Mouse (Mus musculus) frontal cortex, postnatal 25 days (tissue): ENCODE measurements around the gene Arpc5.
"Not testable (repeated sequence)": the region's sequence is repeated elsewhere in the genome, so short reads cannot be mapped to it uniquely, and the experiment has no call there.

ENCODE experiments used
- DNase-seq, 2 experiments: peaks; one replicate each; pipeline ENCODE4 v3.0.0; 2022; ENCODE audit warnings: low spot score in 2 of 2

Gene Arpc5

DNA sequence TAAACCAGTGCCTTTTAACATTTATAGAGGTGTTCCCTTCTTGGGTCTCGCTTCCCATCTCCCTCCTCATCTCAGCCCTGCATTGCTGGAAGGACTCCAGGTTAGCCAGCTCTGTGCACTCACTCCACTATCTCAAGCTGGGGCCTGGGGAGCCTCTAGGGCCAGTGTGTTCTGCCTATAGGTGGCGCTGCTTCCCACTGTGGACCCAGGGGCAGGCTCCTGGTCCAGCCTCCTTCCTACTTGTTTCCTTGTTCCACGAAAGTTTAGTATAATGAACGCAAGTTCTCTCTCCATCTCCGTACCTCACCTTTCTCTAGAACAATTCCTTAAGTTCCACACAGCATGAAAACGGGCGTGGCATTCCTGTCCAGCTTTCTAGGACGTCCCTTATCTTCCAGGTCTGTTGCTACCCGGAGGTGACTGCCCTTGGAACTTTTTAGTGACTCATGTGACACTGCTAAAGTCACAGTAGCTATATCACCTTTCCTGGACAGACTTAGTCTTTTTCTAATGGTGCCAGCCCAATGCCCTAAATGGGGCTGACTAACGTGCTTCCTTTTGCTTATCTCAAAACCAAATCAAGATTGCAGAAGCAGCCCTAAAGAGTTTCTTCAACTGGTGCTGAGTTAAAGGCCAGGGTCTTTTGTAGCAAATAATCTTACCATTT lies 12.9 kb downstream of the Arpc5 start:
- peak; percentile 49 to 51 for DNase-seq

DNA sequence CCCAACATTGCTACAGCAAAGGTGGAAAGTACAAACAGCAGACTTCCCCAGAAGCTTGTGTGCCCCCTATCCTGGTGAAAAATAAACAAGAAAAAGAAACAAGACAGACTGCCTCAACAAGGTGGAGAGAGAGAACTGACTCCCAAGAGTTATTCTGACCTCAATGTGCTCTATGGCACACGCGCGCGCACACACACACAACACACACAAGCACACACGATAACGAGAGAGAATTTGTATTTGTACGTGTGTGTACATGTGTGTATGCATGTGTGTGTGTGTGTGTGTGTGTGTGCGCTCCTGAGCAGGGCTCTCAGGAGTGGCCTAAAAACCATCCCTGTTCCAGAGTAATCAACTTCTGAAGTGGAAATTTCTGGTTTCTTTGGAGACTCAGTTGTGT lies 18.3 kb downstream of the Arpc5 start:
- no peak for DNase-seq

- DNase-seq, result not testable (repeated sequence)
Observed at GRCm38 (mm10) chr1:152785446-152785845, 19.1 kb downstream of the Arpc5 start.

GRCm38 (mm10) chr1:152786953-152787352 lies 20.6 kb downstream of the Arpc5 start:
- no peak for DNase-seq

- no peak for DNase-seq
Observed at GRCm38 (mm10) chr1:152788121-152788660, 21.8 kb downstream of the Arpc5 start.

DNA sequence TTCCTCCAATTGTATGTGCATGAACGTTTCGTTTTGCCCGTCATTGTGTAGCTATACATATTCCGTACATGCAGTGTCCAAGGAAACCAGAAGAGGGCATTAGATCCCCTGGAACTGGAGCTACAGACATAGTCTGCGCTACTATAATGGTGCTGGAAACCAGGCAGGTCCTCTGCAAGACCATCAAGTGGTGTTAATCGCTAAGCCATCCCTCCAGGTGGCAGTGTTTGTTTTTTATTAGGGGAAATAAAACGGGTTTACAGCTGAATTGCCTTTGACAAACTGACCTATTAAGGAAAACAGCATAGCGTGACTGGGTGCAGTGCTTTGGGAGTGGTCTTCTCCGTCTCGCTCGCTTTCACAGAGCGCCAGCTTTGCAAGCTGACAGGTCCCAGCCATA lies 23.9 kb downstream of the Arpc5 start:
- DNase-seq, result no peak

DNA sequence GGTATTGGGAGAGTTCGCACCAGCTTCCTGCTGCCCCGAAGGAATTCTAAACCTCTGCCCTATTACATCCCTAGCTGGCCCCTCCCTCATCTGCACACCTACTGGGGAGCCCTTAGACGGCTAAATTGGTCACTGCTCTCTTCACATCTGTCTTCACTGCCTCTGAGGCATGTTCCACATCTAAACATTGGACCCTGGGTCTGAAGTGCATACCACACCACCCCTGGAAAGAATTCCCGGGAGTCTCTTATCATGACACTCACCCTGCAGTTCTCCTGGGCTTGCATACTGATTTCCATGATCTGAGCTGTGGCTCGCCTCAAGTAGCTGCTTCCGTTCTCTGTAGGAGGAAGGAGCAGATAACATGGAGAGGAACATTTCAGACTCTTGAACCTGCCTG lies 24.5 kb downstream of the Arpc5 start:
- no peak for DNase-seq

GRCm38 (mm10) chr1:152791269-152791668 lies 24.9 kb downstream of the Arpc5 start:
- no peak for DNase-seq

DNA sequence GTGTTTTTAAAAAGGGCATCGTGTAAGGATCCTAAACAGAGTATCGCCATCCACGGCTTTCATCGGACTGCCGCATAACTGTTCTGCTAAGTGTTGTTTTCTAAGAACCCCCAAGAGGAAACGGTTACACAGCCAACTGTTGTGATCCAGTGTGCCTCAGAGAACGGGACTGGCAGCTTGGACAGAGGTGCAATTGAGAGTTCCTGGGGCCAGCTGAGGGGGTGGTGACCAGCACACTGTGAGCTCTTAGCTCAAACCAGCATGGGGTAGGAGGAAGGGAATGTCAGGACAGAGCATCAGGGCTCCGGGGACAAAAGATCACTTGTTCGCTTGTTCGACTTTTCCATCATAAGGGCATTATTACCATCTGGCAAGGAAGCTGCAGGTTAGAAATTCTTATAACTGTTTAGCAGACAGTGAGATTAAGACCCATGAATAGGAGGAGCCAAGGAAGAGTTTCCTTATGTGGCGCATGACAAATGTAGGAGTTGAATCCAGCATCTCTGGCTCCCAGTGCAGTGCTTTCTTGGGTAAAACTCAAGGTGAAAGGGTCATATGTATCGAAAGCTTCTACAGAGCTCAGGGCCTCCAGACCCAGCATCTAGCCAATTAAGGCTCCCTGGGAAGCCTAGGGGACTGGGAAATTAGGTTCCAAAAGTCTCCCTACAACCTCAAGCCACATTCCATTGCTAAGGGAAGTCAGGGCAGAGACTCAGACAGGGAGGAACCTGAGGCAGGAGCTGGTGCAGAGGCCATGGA lies 26.6 kb downstream of the Arpc5 start:
- no peak for DNase-seq

DNA sequence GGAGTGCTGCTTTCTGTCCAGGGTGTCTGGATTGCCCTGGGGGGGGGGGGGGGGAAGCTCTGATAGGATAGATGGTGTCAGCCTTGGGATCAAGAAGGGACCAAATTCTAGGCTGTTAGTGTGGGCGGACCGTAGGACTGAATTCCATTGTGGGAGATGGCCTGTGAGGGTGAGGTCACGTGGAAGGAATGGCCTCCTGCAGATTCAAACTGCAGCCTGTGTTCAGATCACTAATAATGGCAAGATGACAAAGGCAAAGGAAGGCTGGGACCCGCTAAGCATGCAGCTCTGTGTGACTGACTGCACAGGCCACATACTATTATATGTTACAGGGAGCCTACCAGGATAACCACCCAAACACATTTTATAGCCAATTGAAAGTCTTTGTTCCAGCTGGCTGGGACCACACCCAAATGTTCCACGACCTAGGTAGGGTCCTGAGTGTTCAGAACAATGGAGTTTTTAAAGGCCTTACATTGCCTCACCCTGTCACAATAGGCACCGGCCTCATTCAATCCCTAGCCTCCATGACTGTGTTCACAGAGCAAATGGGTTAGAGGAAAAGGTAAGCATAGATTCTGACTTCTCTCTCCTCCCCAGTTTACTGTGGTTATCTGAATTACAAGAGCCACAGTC lies 27.3 kb downstream of the Arpc5 start:
- DNase-seq, result no peak

DNA sequence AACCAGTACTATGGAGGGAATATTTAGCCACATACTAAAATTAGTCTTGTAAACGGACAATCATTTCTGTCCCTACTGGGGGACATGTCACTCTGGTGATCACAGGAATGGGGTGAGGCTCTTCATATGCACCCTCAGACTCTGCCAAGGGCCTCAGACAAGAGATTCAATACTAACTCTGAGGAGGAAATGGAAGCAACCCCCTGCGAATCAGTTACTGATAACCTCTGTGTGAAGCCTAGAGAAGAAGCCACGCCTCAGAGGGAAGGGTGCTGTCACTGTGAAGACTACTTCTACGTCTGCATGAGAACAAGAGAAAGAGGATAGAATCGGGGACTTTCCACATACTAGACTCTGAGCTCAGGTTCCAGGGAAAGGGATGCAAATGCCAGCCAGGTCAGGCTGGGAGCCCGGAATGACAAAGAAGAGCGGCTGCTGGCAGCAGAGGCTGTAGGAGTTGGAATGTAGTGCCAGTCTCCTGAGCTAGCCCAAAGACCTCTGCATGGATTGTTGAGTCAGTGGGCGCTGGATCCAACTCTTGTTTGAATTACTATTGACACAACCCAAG lies 29.4 kb downstream of the Arpc5 start:
- DNase-seq, result no peak

- no peak for DNase-seq
Observed at GRCm38 (mm10) chr1:152796683-152797263, 30.4 kb downstream of the Arpc5 start.

DNA sequence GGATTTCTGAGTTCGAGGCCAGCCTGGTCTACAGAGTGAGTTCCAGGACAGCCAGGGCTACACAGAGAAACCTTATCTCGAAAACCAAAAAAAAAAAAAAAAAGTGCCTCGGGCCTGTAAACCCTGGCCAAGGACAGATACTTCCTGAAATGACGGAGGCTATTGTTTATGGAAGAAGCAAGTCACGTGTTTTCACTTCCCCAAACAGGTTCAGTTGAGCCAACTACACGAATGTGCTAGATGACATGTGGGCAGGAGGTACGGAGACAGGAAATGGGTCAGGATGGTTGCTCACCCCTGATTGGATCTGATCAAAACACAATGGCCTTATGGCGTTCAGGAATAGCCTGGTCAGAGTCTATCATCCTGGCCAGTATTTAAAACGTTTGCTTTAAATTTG lies 31.8 kb downstream of the Arpc5 start:
- no peak for DNase-seq

DNA sequence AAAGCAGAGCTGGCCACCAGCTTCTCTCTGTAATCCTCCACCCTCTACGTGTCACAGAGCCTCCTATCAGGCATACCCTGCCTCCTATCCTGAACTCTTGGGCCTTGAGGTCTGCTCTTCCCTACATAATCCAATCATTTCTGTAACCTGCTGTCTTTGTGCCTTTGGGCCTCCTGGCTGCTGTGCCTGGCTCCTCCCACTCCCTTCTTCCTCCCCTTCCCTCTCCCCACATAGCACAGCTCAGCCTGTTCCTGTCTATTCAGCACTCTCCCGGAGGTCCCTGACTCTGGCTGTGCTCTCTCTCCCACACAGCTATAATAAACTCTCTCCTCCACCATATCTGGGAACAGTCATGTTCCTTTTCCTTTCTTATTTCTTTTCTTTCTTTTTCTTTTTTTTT lies 33.6 kb downstream of the Arpc5 start, which contains the start of gene Ncf2:
Ncf2 (plus strand) TSS at position 298 of the 400 bp plus-strand sequence.
- DNase-seq, result no peak

DNA sequence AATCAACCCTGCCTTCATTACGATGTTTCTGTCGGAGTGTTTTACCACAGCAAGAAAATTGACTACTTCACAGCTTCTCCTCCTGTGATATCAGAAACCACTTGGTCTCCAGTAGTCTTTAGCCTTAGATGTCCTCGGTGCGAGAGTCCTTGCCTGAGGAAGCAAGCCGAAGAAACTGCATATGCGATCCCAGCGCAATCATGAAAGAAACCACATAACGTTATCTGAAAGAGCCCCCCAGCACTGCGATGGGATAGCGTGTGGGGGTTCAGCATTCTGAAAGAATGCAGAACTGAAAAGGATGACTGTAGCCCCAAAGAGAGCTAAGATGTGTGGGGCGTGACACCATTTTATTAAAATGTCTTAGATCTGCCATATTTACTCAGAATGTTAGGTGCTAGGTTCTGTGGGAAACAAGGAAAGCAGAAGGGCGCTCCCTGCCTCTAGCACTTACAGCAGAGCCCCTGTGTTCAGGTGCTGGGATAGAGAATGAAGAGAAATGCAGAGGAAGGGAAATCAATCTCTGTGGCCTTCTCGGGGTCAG lies 34.4 kb downstream of the Arpc5 start:
- DNase-seq, result no peak

DNA sequence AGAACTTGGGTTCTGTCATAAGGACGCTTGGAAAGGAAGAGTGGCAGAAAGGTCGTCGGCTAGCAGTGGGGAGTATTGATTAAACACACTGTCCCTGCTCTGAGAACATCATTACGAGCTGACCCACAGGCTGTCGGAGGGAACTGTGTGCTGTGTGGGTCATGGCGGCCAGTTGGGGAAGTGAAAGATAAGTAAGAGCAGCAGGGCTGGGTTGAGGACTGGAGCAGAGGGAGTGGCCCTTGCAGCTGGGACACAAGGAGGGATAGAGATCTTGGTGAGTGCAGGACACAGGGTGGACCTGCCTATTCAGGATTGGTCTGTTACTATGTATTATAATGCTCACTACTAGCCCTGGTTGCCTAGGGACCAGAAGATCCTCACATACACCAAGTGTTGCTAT lies 38.6 kb downstream of the Arpc5 start:
- DNase-seq, result no peak

DNA sequence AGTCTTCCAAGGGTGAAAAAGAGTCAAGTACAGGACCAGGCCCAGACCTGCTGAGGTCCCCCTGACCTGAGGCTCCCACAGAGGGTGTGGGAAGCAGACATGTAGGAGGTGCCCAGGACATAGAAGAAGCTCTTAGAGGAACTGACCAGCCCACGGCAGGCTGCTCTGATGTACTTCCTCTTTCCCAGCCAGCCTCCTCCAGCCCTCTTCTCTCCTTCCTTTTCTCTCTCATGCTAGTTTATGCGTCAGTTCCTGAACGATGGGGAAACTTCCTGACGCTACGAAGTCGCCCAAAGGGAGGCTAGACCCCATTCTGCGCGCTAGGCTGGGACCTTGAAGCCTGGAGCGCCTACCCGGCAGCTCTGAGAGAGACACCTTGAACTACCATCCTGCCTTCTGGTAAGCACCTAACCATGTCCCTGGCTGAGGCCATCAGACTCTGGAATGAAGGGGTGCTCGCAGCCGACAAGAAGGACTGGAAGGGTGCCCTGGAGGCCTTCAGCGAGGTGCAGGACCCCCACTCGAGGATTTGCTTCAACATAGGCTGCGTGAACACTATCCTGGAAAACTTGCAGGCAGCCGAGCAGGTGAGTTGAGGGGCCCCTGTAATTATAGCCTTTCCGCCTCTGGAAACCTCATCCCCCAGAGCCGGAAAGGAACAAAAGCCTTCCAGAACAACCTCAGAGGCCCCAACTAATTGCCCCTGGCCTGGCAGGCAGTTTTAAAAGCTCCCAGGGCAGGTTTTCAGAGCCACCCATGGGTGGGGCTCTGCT lies 41.5 kb downstream of the Arpc5 start:
- DNase-seq, result no peak

- no peak for DNase-seq
Observed at GRCm38 (mm10) chr1:152808392-152808680, 42.0 kb downstream of the Arpc5 start.

- DNase-seq, result no peak
Observed at GRCm38 (mm10) chr1:152809541-152810252, 43.4 kb downstream of the Arpc5 start.
